Mouse (Mus musculus): ENCODE measurements around the gene Ppp1r12a.

DNA sequence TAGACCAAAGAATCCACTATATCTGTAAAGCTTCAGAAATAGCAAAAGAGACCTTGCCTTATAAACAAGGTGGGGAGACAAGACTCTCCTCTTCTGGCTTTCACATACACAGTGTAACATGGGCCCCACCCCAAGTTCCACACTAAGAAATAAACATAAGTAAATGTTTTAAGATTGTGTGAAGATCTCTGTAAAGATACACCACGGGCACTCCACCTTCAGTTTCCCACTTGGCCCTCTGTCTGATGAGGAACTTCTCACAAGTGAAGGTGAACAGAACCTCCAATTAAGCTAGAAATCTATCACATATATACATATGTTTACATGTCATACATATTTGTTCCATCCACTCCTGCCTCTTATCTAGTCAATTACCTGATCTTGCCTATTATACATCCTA, 42.6 kb upstream of the Ppp1r12a start:
- TF ChIP-seq CTCF (IDR thresholded peaks at IDR 0.05; ENCODE audit: low read depth, low read length) (no peak), TAL1 (conservative IDR thresholded peaks at IDR 0.05; ENCODE audit: low read depth, low read length) (no peak), GATA1 (IDR thresholded peaks at IDR 0.05; ENCODE audit: borderline replicate concordance, low read length) (no peak), POLR2AphosphoS5 (IDR thresholded peaks at IDR 0.05; ENCODE audit: insufficient replicate concordance, low read depth, low read length) (no peak), GATA2 (IDR thresholded peaks at IDR 0.05; ENCODE audit: borderline replicate concordance, low read depth, low read length) (no peak)

All from G1E (cell line).